Mouse (Mus musculus) hindbrain, embryonic 14.5 days (tissue): ENCODE data around the gene Speg. TPM values are rescaled to one million over a fixed set of nuclear protein-coding genes. Genes with fewer than 3 reads are reported as not detected.

Source experiments
- ATAC-seq: fragments of 200-750 bp; cut with Nextera tagmentation; 2 replicates; pipeline ENCODE4 v1.8.0; 2017; ENCODE audit warnings: moderate number of reproducible peaks, mild to moderate bottlenecking, moderate TSS enrichment, moderate library complexity; ENCODE audit not compliant: low FRiP score
- DNase-seq: peaks from one replicate; pipeline ENCODE4 v3.0.0-alpha.2; 2015; ENCODE audit warnings: low spot score
- H3K27ac ChIP-seq: fragments of 300-500 bp; sonication (generic); 2 replicates; pipeline ENCODE4 v1.5.1; 2014; ENCODE audit warnings: mild to moderate bottlenecking, moderate library complexity
- H3K27me3 ChIP-seq: fragments of 300-500 bp; sonication (generic); 2 replicates; pipeline ENCODE4 v1.6.1; 2014; ENCODE audit warnings: mild to moderate bottlenecking, low read length, mixed read lengths; ENCODE audit not compliant: control insufficient read depth, insufficient read depth
- H3K36me3 ChIP-seq: fragments of 300-500 bp; sonication (generic); replicated peaks from 2 replicates; pipeline ENCODE4 v1.6.1; 2014; ENCODE audit not compliant: control insufficient read depth, insufficient read depth
- H3K4me1 ChIP-seq: fragments of 300-500 bp; sonication (generic); replicated peaks from 2 replicates; pipeline ENCODE4 v1.6.1; 2014; ENCODE audit warnings: antibody characterized with exemption, low read length, mixed read lengths; ENCODE audit not compliant: control insufficient read depth, insufficient read depth
- H3K4me2 ChIP-seq: fragments of 300-500 bp; sonication (generic); replicated peaks from 2 replicates; pipeline ENCODE4 v1.6.1; 2014; ENCODE audit warnings: mild to moderate bottlenecking, moderate library complexity
- H3K4me3 ChIP-seq: fragments of 300-500 bp; sonication (generic); replicated peaks from 2 replicates; pipeline ENCODE4 v1.5.1; 2014; ENCODE audit warnings: mild to moderate bottlenecking, low read length
- H3K9ac ChIP-seq: fragments of 300-500 bp; sonication (generic); 2 replicates; pipeline ENCODE4 v1.6.1; 2014
- H3K9me3 ChIP-seq: fragments of 300-500 bp; sonication (generic); 2 replicates; pipeline ENCODE4 v1.6.1; 2016; ENCODE audit warnings: low read length; ENCODE audit not compliant: control insufficient read depth
- WGBS: fragments of 180-500 bp; shearing (Covaris S2); extraction: QIAGEN DNeasy Blood & Tissue Kit; methylation state at CpG from one replicate; pipeline ENCODE4 v1.1.7; 2014; 5-methylcytosine and 5-hydroxymethylcytosine counted together
- polyA plus RNA-seq: library from polyadenylated mRNA; unstranded; fragments of >200 nt; fragmentation: Nextera tagmentation; extraction: Ambion mirVana; gene quantifications from 2 replicates; pipeline ENCODE4 v1.2.1, GENCODE M21; 2014

Speg gene
- polyA plus RNA-seq, 1 experiment from 2014 or later = 18.0 TPM

- Histone ChIP-seq H3K27me3 (no peaks in the 10 kb centered on the region), H3K9me3 (no peaks in the 10 kb centered on the region), H3K4me1 (peaks cover 53% of the 10 kb centered on the region), H3K9ac (0 out of 2 replicates have a peak overlapping the region, but pooled peaks have one; percentile 29), H3K4me2 (no peak overlapping the region), H3K36me3 (no peaks in the 10 kb centered on the region), H3K27ac (peak overlapping the region; percentile 76), H3K4me3 (no peak overlapping the region)
- 18% methylated on average over 8 of the region's 8 CpGs for WGBS
- DNase-seq (peak; percentile 24), ATAC-seq (no peak)
Measured at GRCm38 (mm10) chr1:75442811-75443210, 67.7 kb downstream of the Speg start.

GRCm38 (mm10) chr1:75443247-75444024 is 68.3 kb downstream of the Speg start:
- peak; percentile 30 for DNase-seq
- H3K9ac ChIP-seq = peak overlapping the region; percentile 29

GRCm38 (mm10) chr1:75444208-75444607 is 69.1 kb downstream of the Speg start:
- H3K27me3 ChIP-seq = no peaks in the 10 kb centered on the region
- H3K9ac ChIP-seq = no peak overlapping the region
- peak; percentile 24 for DNase-seq
- no peak for ATAC-seq
- H3K27ac ChIP-seq = peak overlapping the region; percentile 76
- H3K36me3 ChIP-seq = no peaks in the 10 kb centered on the region
- peaks cover 60% of the 10 kb centered on the region for H3K4me1 ChIP-seq
- H3K4me3 ChIP-seq = no peak overlapping the region
- 20% methylated on average over 3 of the region's 3 CpGs for WGBS
- H3K4me2 ChIP-seq = 0 out of 2 replicates have a peak overlapping the region, but pooled peaks have one; percentile 24
- H3K9me3 ChIP-seq = no peaks in the 10 kb centered on the region

More at GRCm38 (mm10) chr1:75443247-75444024, 68.3 kb downstream of the Speg start:
- Histone ChIP-seq H3K27ac (peak overlapping the region; percentile 76), H3K4me2 (0 out of 2 replicates have a peak overlapping the region, but pooled peaks have one; percentile 6), H3K4me3 (no peak overlapping the region), H3K27me3 (no peaks in the 10 kb centered on the region), H3K9me3 (no peaks in the 10 kb centered on the region), H3K4me1 (peaks cover 59% of the 10 kb centered on the region), H3K36me3 (no peaks in the 10 kb centered on the region)
- 14% methylated on average over 13 of the region's 13 CpGs for WGBS
- ATAC-seq = peak; percentile 17; the same call in 1 of the 2 replicates

GRCm38 (mm10) chr1:75445141-75445701 is 70.1 kb downstream of the Speg start:
- Histone ChIP-seq H3K4me3 (no peak overlapping the region), H3K9me3 (no peaks in the 10 kb centered on the region), H3K4me2 (peak overlapping the region; percentile 24), H3K27ac (peak overlapping the region; percentile 76), H3K36me3 (no peaks in the 10 kb centered on the region), H3K4me1 (peaks cover 70% of the 10 kb centered on the region), H3K9ac (0 out of 2 replicates have a peak overlapping the region, but pooled peaks have one; percentile 4), H3K27me3 (0 out of 2 replicates have a peak, but pooled peaks cover 5% of the 10 kb centered on the region)
- DNase-seq (peak; percentile 35), ATAC-seq (peak; percentile 21; the same call in 1 of the 2 replicates)
- WGBS = 9% methylated on average over 9 of the region's 9 CpGs

GRCm38 (mm10) chr1:75445751-75446611 is 70.9 kb downstream of the Speg start:
- ATAC-seq = no peak
- H3K36me3 ChIP-seq = no peaks in the 10 kb centered on the region
- H3K4me3 ChIP-seq = no peak overlapping the region
- WGBS = 1% methylated on average over 22 of the region's 22 CpGs
- DNase-seq = peak; percentile 64
- 0 out of 2 replicates have a peak, but pooled peaks cover 8% of the 10 kb centered on the region for H3K27me3 ChIP-seq
- peak overlapping the region; percentile 24 for H3K4me2 ChIP-seq
- peaks cover 77% of the 10 kb centered on the region for H3K4me1 ChIP-seq
- H3K9ac ChIP-seq = no peak overlapping the region
- H3K27ac ChIP-seq = peak overlapping the region; percentile 76
- H3K9me3 ChIP-seq = no peaks in the 10 kb centered on the region

GRCm38 (mm10) chr1:75446656-75447055 is 71.6 kb downstream of the Speg start:
- ATAC-seq (no peak), DNase-seq (no peak)
- Histone ChIP-seq H3K36me3 (no peaks in the 10 kb centered on the region), H3K27me3 (0 out of 2 replicates have a peak, but pooled peaks cover 9% of the 10 kb centered on the region), H3K27ac (peak overlapping the region; percentile 76), H3K9me3 (no peaks in the 10 kb centered on the region), H3K9ac (no peak overlapping the region), H3K4me2 (peak overlapping the region; percentile 24), H3K4me3 (no peak overlapping the region), H3K4me1 (peaks cover 81% of the 10 kb centered on the region)
- WGBS = 2% methylated on average over 20 of the region's 20 CpGs

GRCm38 (mm10) chr1:75447265-75448051 is 72.4 kb downstream of the Speg start:
- H3K27me3 ChIP-seq = peaks cover 17% of the 10 kb centered on the region; the same call in 1 of the 2 replicates
- no peaks in the 10 kb centered on the region for H3K36me3 ChIP-seq
- no peaks in the 10 kb centered on the region for H3K9me3 ChIP-seq
- H3K4me3 ChIP-seq = no peak overlapping the region
- peak overlapping the region; percentile 69 for H3K4me2 ChIP-seq
- DNase-seq (no peak), ATAC-seq (no peak)
- H3K27ac ChIP-seq = peak overlapping the region; percentile 76
- 6% methylated on average over 10 of the region's 10 CpGs for WGBS
- 0 out of 2 replicates have a peak overlapping the region, but pooled peaks have one; percentile 26 for H3K9ac ChIP-seq
- H3K4me1 ChIP-seq = peaks cover 82% of the 10 kb centered on the region

GRCm38 (mm10) chr1:75448052-75448431 is 72.9 kb downstream of the Speg start:
- WGBS = under 1% methylated on average over 7 of the region's 7 CpGs
- peaks cover 17% of the 10 kb centered on the region; the same call in 1 of the 2 replicates for H3K27me3 ChIP-seq

More at GRCm38 (mm10) chr1:75448052-75448431, 72.9 kb downstream of the Speg start:
- Histone ChIP-seq H3K9ac (peak overlapping the region; percentile 26; the same call in 1 of the 2 replicates), H3K9me3 (no peaks in the 10 kb centered on the region), H3K36me3 (no peaks in the 10 kb centered on the region), H3K4me1 (peaks cover 80% of the 10 kb centered on the region), H3K27ac (peak overlapping the region; percentile 76), H3K4me3 (no peak overlapping the region), H3K4me2 (peak overlapping the region; percentile 69)
- DNase-seq (no peak), ATAC-seq (no peak)
